Mouse (Mus musculus) intestine, embryonic 16.5 days (tissue): ENCODE data around the gene Stim1. TPM values are rescaled to one million over a fixed set of nuclear protein-coding genes. Genes with fewer than 3 reads are reported as not detected.

Source experiments
- ATAC-seq: fragments of 200-750 bp; cut with Nextera tagmentation; 2 replicates; pipeline ENCODE4 v1.8.0; 2017; ENCODE audit warnings: moderate TSS enrichment, moderate library complexity
- H3K27ac ChIP-seq: fragments of 300-500 bp; sonication (generic); 2 replicates; pipeline ENCODE4 v1.5.1; 2014; ENCODE audit warnings: mild to moderate bottlenecking, low read length
- H3K27me3 ChIP-seq: fragments of 300-500 bp; sonication (generic); replicated peaks from 2 replicates; pipeline ENCODE4 v1.6.1; 2014; ENCODE audit warnings: low read length, control low read depth, mixed read lengths; ENCODE audit not compliant: control insufficient read depth, insufficient read depth
- H3K36me3 ChIP-seq: fragments of 300-500 bp; sonication (generic); 2 replicates; pipeline ENCODE4 v1.6.1; 2014; ENCODE audit warnings: low read length, control low read depth; ENCODE audit not compliant: control insufficient read depth, insufficient read depth
- H3K4me1 ChIP-seq: fragments of 300-500 bp; sonication (generic); 2 replicates; pipeline ENCODE4 v1.6.1; 2014; ENCODE audit warnings: low read length, control low read depth, mixed read lengths; ENCODE audit not compliant: control insufficient read depth, insufficient read depth
- H3K4me2 ChIP-seq: fragments of 300-500 bp; sonication (generic); 2 replicates; pipeline ENCODE4 v1.6.1; 2014; ENCODE audit warnings: low read depth, low read length, control low read depth
- H3K4me3 ChIP-seq: fragments of 300-500 bp; sonication (generic); 2 replicates; pipeline ENCODE4 v1.5.1; 2014; ENCODE audit warnings: mild to moderate bottlenecking, low read length
- H3K9ac ChIP-seq: fragments of 300-500 bp; sonication (generic); 2 replicates; pipeline ENCODE4 v1.6.1; 2014; ENCODE audit warnings: low read depth, low read length
- H3K9me3 ChIP-seq: fragments of 300-500 bp; sonication (generic); 2 replicates; pipeline ENCODE4 v1.6.1; 2016; ENCODE audit warnings: low read length, control low read depth; ENCODE audit not compliant: control insufficient read depth
- WGBS: fragments of 180-500 bp; shearing (Covaris S2); extraction: QIAGEN DNeasy Blood & Tissue Kit; methylation state at CpG from one replicate; pipeline ENCODE4 v1.1.7; 2014; 5-methylcytosine and 5-hydroxymethylcytosine counted together
- polyA plus RNA-seq: library from polyadenylated mRNA; unstranded; fragments of >200 nt; fragmentation: Nextera tagmentation; extraction: Ambion mirVana; gene quantifications from 2 replicates; pipeline ENCODE4 v1.2.1, GENCODE M21; 2015

Gene Stim1
- polyA plus RNA-seq, 1 experiment from 2014 or later: 21.1 TPM

DNA sequence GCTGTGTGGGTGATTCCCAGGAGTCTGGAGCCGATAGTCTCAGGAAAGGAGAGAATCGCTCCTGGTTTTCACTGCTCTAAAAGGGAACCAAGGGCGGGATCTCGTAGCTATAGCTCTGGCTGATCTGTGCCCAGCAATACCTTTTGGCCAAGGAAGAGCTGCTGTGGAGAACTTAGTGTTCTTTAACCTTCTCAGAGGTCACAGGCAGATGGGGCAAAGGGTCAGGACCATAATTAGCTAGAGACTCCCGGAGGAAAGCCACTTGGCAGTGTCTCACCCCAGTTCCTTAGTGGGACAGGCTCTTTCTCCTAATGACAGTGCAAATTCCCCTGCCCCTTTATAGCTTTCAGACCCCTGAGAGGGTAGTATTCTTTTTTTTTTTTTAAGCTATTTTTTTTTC lies 43.2 kb downstream of the Stim1 start:
- no peak overlapping the region for H3K4me2 ChIP-seq
- H3K27ac ChIP-seq: no peak overlapping the region
- no peak overlapping the region for H3K9ac ChIP-seq
- peaks cover 14% of the 10 kb centered on the region; the same call in 1 of the 2 replicates for H3K4me1 ChIP-seq
- WGBS: 87% methylated on average over 5 of the region's 5 CpGs
- no peak overlapping the region for H3K4me3 ChIP-seq
- no peak for ATAC-seq
- no peaks in the 10 kb centered on the region for H3K36me3 ChIP-seq
- no peaks in the 10 kb centered on the region for H3K27me3 ChIP-seq
- H3K9me3 ChIP-seq: no peaks in the 10 kb centered on the region

- no peak overlapping the region for H3K27ac ChIP-seq
- peaks cover 14% of the 10 kb centered on the region; the same call in 1 of the 2 replicates for H3K4me1 ChIP-seq
- H3K9me3 ChIP-seq: no peaks in the 10 kb centered on the region
- H3K27me3 ChIP-seq: no peaks in the 10 kb centered on the region
- no peaks in the 10 kb centered on the region for H3K36me3 ChIP-seq
- peak; percentile 72 for ATAC-seq
- 63% methylated on average over 4 of the region's 4 CpGs for whole genome bisulfite sequencing
- H3K4me2 ChIP-seq: no peak overlapping the region
- no peak overlapping the region for H3K4me3 ChIP-seq
- H3K9ac ChIP-seq: no peak overlapping the region
Observed at GRCm38 (mm10) chr7:102312840-102313534, 45.4 kb downstream of the Stim1 start.

GRCm38 (mm10) chr7:102313535-102313863 lies 45.9 kb downstream of the Stim1 start:
- Histone ChIP-seq H3K4me2 (no peak overlapping the region), H3K36me3 (no peaks in the 10 kb centered on the region), H3K9ac (no peak overlapping the region), H3K4me3 (no peak overlapping the region), H3K27ac (no peak overlapping the region), H3K27me3 (no peaks in the 10 kb centered on the region), H3K4me1 (peaks cover 14% of the 10 kb centered on the region; the same call in 1 of the 2 replicates), H3K9me3 (no peaks in the 10 kb centered on the region)
- WGBS: 54% methylated on average over 2 of the region's 2 CpGs
- ATAC-seq: peak; percentile 78

GRCm38 (mm10) chr7:102314107-102314506 lies 46.5 kb downstream of the Stim1 start:
- Histone ChIP-seq H3K4me3 (no peak overlapping the region), H3K27me3 (no peaks in the 10 kb centered on the region), H3K9me3 (no peaks in the 10 kb centered on the region), H3K36me3 (no peaks in the 10 kb centered on the region), H3K27ac (peak overlapping the region; percentile 14; the same call in 1 of the 2 replicates), H3K4me2 (no peak overlapping the region), H3K9ac (no peak overlapping the region), H3K4me1 (peaks cover 14% of the 10 kb centered on the region; the same call in 1 of the 2 replicates)
- 65% methylated on average over 1 of the region's 1 CpGs for WGBS
- ATAC-seq: no peak

- Histone ChIP-seq H3K4me1 (peaks cover 14% of the 10 kb centered on the region; the same call in 1 of the 2 replicates), H3K27ac (0 out of 2 replicates have a peak overlapping the region, but pooled peaks have one; percentile 14), H3K4me2 (no peak overlapping the region), H3K4me3 (no peak overlapping the region), H3K9me3 (no peaks in the 10 kb centered on the region), H3K27me3 (no peaks in the 10 kb centered on the region), H3K36me3 (no peaks in the 10 kb centered on the region), H3K9ac (no peak overlapping the region)
- ATAC-seq: no peak
Observed at GRCm38 (mm10) chr7:102314908-102315307, 47.3 kb downstream of the Stim1 start.

DNA sequence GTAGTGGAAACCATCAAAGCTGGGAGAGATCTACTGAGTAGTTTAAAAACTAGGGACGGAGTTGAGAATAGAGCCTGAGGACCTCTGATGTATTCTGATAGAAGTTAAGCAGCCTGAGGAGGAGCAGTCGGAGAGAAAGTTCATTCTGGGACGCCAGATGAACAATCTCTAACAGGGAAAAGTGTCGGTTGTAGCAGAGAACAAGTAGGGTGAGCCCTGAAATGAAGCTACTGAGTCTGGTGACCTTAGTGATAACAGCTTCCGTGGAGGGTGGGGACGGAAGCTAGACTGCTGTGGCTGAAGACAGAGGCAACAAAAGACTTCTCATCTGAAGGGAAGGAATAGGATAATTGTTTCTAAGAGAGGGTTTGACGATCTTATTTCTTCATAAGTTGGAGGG lies 47.8 kb downstream of the Stim1 start:
- no peak overlapping the region for H3K4me3 ChIP-seq
- no peaks in the 10 kb centered on the region for H3K36me3 ChIP-seq
- no peak overlapping the region for H3K9ac ChIP-seq
- no peak overlapping the region for H3K27ac ChIP-seq
- H3K4me1 ChIP-seq: peaks cover 14% of the 10 kb centered on the region; the same call in 1 of the 2 replicates
- H3K27me3 ChIP-seq: no peaks in the 10 kb centered on the region
- H3K9me3 ChIP-seq: no peaks in the 10 kb centered on the region
- no peak overlapping the region for H3K4me2 ChIP-seq
- 47% methylated on average over 7 of the region's 7 CpGs for WGBS
- ATAC-seq: peak; percentile 65

GRCm38 (mm10) chr7:102317583-102318168 lies 50.1 kb downstream of the Stim1 start:
- ATAC-seq: no peak
- Histone ChIP-seq H3K9ac (no peak overlapping the region), H3K4me2 (no peak overlapping the region), H3K27ac (no peak overlapping the region), H3K36me3 (no peaks in the 10 kb centered on the region), H3K9me3 (no peaks in the 10 kb centered on the region), H3K4me3 (no peak overlapping the region), H3K4me1 (peaks cover 14% of the 10 kb centered on the region; the same call in 1 of the 2 replicates), H3K27me3 (no peaks in the 10 kb centered on the region)
- WGBS: 85% methylated on average over 3 of the region's 3 CpGs

- Histone ChIP-seq H3K36me3 (no peaks in the 10 kb centered on the region), H3K4me3 (no peak overlapping the region), H3K27me3 (no peaks in the 10 kb centered on the region), H3K4me1 (no peaks in the 10 kb centered on the region), H3K4me2 (no peak overlapping the region), H3K9me3 (no peaks in the 10 kb centered on the region), H3K27ac (no peak overlapping the region), H3K9ac (no peak overlapping the region)
- ATAC-seq: no peak
- 82% methylated on average over 5 of the region's 5 CpGs for WGBS
Observed at GRCm38 (mm10) chr7:102322137-102322536, 54.5 kb downstream of the Stim1 start.

GRCm38 (mm10) chr7:102326323-102326722 lies 58.7 kb downstream of the Stim1 start:
- Histone ChIP-seq H3K27ac (no peak overlapping the region), H3K4me3 (no peak overlapping the region), H3K9me3 (no peaks in the 10 kb centered on the region), H3K36me3 (no peaks in the 10 kb centered on the region), H3K4me2 (no peak overlapping the region), H3K4me1 (no peaks in the 10 kb centered on the region), H3K27me3 (no peaks in the 10 kb centered on the region), H3K9ac (no peak overlapping the region)
- no peak for ATAC-seq
